Mouse (Mus musculus): ENCODE measurements around the gene Ubac1. TPM values are rescaled to one million over a fixed set of nuclear protein-coding genes. Genes with fewer than 3 reads are reported as not detected.

The Ubac1 gene
- polyA plus RNA-seq, 1 experiment from 2014 or later, result 487 TPM

DNA sequence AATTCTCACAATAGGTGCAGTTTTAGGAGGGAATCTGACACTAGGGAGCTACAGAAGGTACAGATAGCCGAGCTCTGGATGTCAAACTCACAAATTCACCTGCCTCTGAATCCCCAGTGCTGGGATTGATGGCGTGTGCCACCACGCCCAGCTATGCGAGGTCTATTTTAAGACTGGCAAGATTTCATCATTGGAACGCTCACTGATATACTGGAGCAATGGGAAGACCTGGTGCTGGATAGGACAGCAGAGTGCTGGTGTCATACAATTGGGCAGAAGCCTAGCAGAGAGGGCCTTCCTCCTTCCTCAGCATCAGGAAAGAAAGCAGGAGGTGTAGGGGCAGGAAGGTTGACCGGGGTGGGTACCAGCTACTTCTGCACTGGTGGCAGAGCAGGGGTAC is 33.7 kb downstream of the Ubac1 start:
- Histone ChIP-seq H3K4me2 (no peak overlapping the region), H3K27me3 (replicated peaks) (peaks cover 28% of the 10 kb centered on the region), H3K9me3 (replicated peaks) (no peaks in the 10 kb centered on the region), H3K4me1 (peaks cover 25% of the 10 kb centered on the region), H3K36me3 (no peaks in the 10 kb centered on the region), H3K27ac (no peak overlapping the region), H3K9ac (no peak overlapping the region), H3K4me3 (no peak overlapping the region)
- WGBS (ENCODE audit: insufficient replicate concordance), result 74% methylated on average over 6 of the region's 6 CpGs
- no peak for ATAC-seq

- Histone ChIP-seq H3K4me3 (no peak overlapping the region), H3K9me3 (replicated peaks) (no peaks in the 10 kb centered on the region), H3K36me3 (no peaks in the 10 kb centered on the region), H3K4me2 (no peak overlapping the region), H3K4me1 (peaks cover 21% of the 10 kb centered on the region), H3K27ac (no peak overlapping the region), H3K27me3 (replicated peaks) (peaks cover 28% of the 10 kb centered on the region), H3K9ac (no peak overlapping the region)
- 63% methylated on average over 5 of the region's 5 CpGs for WGBS (ENCODE audit: insufficient replicate concordance)
- no peak for ATAC-seq
Observed at GRCm38 (mm10) chr2:25986601-25987000, 34.9 kb downstream of the Ubac1 start.

DNA sequence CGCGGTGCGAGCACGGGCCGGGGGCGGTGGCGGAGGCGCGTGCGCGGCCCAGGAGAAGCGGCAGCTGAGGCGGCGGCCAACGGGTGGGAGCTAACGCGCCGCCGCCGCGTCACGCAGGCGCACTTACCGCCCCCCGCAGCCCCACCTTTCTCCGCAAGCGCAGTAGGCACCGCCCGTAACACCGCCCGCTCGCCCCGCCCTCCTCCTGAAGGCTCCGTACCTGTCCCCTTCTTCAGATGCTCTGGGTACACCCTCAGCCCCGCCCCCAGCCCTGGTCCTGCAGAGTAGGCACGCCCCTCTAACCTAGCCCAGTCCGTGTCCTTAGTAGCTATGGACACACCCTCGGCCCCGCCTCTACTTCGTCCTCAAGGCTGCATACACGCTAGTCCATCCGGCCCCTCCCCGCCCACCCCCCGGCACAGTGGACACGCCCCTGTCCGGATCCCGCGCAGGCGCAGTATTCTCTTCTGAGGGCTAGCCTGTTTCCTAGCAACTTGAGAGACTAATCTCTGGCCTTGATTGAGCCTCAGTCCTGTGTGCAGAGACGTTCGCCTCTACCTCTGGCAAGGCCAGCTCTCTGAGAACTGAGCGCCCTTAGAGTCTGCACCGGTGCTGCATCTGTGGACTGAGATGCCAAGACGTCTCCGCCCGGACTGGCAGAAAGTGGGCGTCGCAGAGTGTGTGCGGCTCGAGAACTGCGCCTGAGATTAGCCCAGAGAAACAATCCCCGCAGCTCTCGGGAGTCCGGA is 38.2 kb downstream of the Ubac1 start, which contains the start of gene Camsap1:
Gene Camsap1 (minus strand): TSS at position 124 of the 749 bp plus-strand sequence.
- Histone ChIP-seq H3K27me3 (replicated peaks) (peaks cover 28% of the 10 kb centered on the region), H3K27ac (peak within 1 kb of the TSS; percentile 91), H3K36me3 (0 out of 2 replicates have a peak, but pooled peaks cover 4% of the 10 kb centered on the region), H3K9me3 (replicated peaks) (no peaks in the 10 kb centered on the region), H3K4me3 (peak within 1 kb of the TSS; percentile 95), H3K4me1 (peaks cover 54% of the 10 kb centered on the region), H3K9ac (peak within 1 kb of the TSS; percentile 97), H3K4me2 (peak within 1 kb of the TSS; percentile 96)
- under 1% methylated on average over 37 of the region's 64 CpGs for WGBS (ENCODE audit: insufficient replicate concordance)
- peak; percentile 99 for ATAC-seq

GRCm38 (mm10) chr2:25982426-25983091 is 39.0 kb downstream of the Ubac1 start:
- peaks cover 58% of the 10 kb centered on the region for H3K4me1 ChIP-seq
- no peaks in the 10 kb centered on the region for H3K9me3 ChIP-seq (replicated peaks)
- WGBS (ENCODE audit: insufficient replicate concordance), result under 1% methylated on average over 75 of the region's 76 CpGs
- peaks cover 28% of the 10 kb centered on the region for H3K27me3 ChIP-seq (replicated peaks)
- no peak for ATAC-seq
- peak overlapping the region; percentile 97 for H3K9ac ChIP-seq
- H3K4me2 ChIP-seq, result peak overlapping the region; percentile 96
- H3K36me3 ChIP-seq, result 0 out of 2 replicates have a peak, but pooled peaks cover 4% of the 10 kb centered on the region
- H3K4me3 ChIP-seq, result peak overlapping the region; percentile 95
- H3K27ac ChIP-seq, result peak overlapping the region; percentile 91

GRCm38 (mm10) chr2:25982052-25982425 is 39.5 kb downstream of the Ubac1 start:
- Histone ChIP-seq H3K36me3 (0 out of 2 replicates have a peak, but pooled peaks cover 6% of the 10 kb centered on the region), H3K4me2 (peak overlapping the region; percentile 96), H3K27me3 (replicated peaks) (peaks cover 28% of the 10 kb centered on the region), H3K9ac (peak overlapping the region; percentile 97), H3K9me3 (replicated peaks) (no peaks in the 10 kb centered on the region), H3K4me1 (peaks cover 58% of the 10 kb centered on the region), H3K4me3 (peak overlapping the region; percentile 95), H3K27ac (peak overlapping the region; percentile 91)
- 2% methylated on average over 16 of the region's 16 CpGs for WGBS (ENCODE audit: insufficient replicate concordance)
- ATAC-seq, result no peak

DNA sequence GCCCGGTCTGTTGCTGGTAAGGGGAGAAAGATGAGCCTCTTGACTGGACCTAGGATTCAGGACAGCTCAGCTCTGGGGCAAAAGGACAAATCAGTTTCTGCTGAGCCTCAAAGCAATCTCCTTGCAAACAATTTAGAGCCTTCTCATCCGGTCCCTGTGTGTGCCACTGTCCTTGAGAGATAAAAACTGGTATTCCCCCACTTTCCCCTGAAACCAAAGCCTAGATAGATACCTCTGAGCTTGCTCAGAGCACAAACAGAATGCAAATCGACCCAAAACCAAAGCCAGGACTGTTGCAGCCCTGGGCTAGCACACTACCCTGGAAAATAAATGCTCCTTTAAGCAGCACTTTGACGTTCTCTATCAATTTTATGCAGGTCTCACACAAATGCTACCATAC is 42.5 kb downstream of the Ubac1 start:
- 0 out of 2 replicates have a peak, but pooled peaks cover 1% of the 10 kb centered on the region for H3K27me3 ChIP-seq (replicated peaks)
- ATAC-seq, result no peak
- H3K36me3 ChIP-seq, result peaks cover 8% of the 10 kb centered on the region; the same call in 1 of the 2 replicates
- H3K4me3 ChIP-seq, result no peak overlapping the region
- no peaks in the 10 kb centered on the region for H3K9me3 ChIP-seq (replicated peaks)
- no peak overlapping the region for H3K9ac ChIP-seq
- H3K4me1 ChIP-seq, result peaks cover 71% of the 10 kb centered on the region
- no peak overlapping the region; the same call in 1 of the 2 replicates for H3K27ac ChIP-seq
- 57% methylated on average over 4 of the region's 4 CpGs for WGBS (ENCODE audit: insufficient replicate concordance)
- H3K4me2 ChIP-seq, result no peak overlapping the region

DNA sequence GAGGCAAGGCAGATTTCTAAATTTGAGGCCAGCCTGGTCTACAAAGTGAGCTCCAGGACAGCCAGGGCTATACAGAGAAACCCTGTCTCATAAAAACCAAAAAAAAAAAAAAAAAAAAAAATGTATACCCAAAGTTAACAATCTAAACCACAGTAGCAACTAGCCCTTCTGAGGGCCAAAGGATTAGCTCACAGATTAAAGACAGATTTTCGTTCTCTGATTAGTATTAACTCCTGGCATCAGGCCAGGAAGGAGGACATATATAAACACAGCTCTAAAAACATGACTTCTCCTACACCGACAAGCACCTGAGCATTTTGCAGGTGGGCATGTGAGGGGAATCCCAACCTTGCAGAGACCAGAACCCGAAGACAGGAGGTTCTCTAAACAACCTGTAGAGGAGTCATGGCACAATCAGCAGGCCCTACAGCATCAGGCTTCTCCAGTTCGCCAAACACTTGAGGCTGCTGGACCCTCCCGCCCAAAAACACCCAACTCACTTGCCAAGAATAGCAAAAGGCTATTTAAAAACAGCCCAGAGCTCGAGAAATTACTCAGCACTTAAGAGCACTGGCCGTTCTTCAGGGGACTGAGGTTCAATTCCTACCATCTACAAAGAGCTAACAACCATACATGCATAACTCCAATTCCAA is 43.8 kb downstream of the Ubac1 start:
- Histone ChIP-seq H3K4me2 (no peak overlapping the region), H3K4me1 (peaks cover 78% of the 10 kb centered on the region), H3K4me3 (no peak overlapping the region), H3K27ac (no peak overlapping the region), H3K36me3 (peaks cover 19% of the 10 kb centered on the region), H3K9me3 (replicated peaks) (no peaks in the 10 kb centered on the region), H3K9ac (no peak overlapping the region), H3K27me3 (replicated peaks) (no peaks in the 10 kb centered on the region)
- WGBS (ENCODE audit: insufficient replicate concordance), result 71% methylated on average over 7 of the region's 7 CpGs
- no peak for ATAC-seq

DNA sequence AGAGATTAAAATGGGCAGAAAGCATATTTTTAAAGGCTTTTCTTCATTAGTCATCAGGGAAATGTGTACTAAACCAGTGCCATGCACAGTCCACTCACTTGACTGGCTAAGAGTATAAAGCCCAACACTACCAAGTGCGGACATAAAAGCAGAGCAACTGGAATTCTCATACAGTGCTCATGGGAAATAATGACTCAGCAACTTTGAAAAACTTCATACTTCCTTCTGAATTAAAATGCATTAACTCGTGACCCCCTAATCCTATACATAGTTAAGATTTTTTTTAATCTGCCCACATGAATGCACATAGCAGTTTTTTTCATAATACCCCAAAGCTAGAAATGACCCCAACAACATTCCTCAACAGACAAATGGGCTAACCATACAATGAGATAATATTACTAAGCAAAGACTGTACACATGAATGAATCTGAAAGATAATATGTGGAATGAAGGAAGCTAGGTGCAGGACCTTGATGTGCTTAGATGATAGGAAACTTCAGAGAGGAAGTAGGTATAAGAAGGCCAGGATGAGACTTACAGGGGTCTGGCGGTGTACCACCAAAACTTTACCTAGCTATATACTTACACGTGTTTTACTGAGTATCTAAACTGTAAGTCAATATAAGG is 46.3 kb downstream of the Ubac1 start:
- H3K4me3 ChIP-seq, result no peak overlapping the region
- H3K4me2 ChIP-seq, result no peak overlapping the region
- H3K9ac ChIP-seq, result no peak overlapping the region
- H3K27me3 ChIP-seq (replicated peaks), result no peaks in the 10 kb centered on the region
- peaks cover 26% of the 10 kb centered on the region for H3K36me3 ChIP-seq
- WGBS (ENCODE audit: insufficient replicate concordance), result 74% methylated on average over 4 of the region's 4 CpGs
- peaks cover 67% of the 10 kb centered on the region for H3K4me1 ChIP-seq
- H3K27ac ChIP-seq, result no peak overlapping the region
- ATAC-seq, result no peak
- no peaks in the 10 kb centered on the region for H3K9me3 ChIP-seq (replicated peaks)

DNA sequence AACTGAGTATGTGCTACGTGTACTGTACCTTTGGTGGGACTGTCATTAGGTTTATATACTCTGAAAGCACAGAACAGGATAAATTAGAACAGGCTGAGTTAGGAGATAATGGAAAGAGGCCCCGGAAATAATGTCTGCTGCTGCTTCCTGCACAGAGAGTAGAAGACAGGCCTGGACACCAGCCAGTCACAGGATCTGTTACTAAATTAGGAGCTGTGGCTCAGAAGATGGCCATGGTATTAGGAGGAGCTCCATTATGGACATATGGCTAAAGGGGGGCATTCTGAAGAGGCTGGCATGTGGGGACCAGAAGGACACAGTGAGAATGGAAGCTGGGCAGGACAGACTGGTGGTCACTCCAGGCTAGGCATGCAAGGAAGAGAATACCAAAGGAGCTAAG is 51.1 kb downstream of the Ubac1 start:
- H3K9me3 ChIP-seq (replicated peaks), result no peaks in the 10 kb centered on the region
- no peak overlapping the region for H3K4me2 ChIP-seq
- H3K36me3 ChIP-seq, result peaks cover 38% of the 10 kb centered on the region
- no peak overlapping the region for H3K9ac ChIP-seq
- ATAC-seq, result peak; percentile 24; the same call in 1 of the 2 replicates
- H3K27ac ChIP-seq, result peak overlapping the region; percentile 64
- H3K4me1 ChIP-seq, result peaks cover 31% of the 10 kb centered on the region
- WGBS (ENCODE audit: insufficient replicate concordance), result 36% methylated on average over 2 of the region's 2 CpGs
- no peak overlapping the region for H3K4me3 ChIP-seq
- no peaks in the 10 kb centered on the region for H3K27me3 ChIP-seq (replicated peaks)

DNA sequence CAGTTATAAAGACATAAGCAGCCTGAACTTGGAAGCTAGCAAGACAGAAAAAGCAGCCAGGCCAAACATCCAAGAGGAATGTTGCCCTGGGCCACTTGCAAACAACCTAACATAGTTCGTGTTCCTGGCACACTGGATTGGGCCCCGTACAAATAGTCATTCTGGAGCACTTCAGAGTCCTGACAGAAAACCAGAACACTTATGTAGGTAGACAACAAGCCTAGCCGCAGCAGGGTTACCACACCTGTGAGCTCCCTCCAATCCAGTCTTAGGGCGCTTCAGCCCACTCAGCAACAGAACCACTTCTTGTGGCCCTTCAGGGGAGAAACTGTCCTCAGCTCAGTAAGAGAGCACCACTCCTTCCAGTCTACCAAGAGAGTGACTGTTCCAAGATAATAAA is 52.2 kb downstream of the Ubac1 start:
- no peak overlapping the region for H3K4me2 ChIP-seq
- ATAC-seq, result no peak
- 84% methylated on average over 4 of the region's 4 CpGs for WGBS (ENCODE audit: insufficient replicate concordance)
- H3K9ac ChIP-seq, result no peak overlapping the region
- H3K27ac ChIP-seq, result no peak overlapping the region
- H3K4me1 ChIP-seq, result peaks cover 27% of the 10 kb centered on the region
- no peaks in the 10 kb centered on the region for H3K9me3 ChIP-seq (replicated peaks)
- H3K27me3 ChIP-seq (replicated peaks), result no peaks in the 10 kb centered on the region
- no peak overlapping the region for H3K4me3 ChIP-seq
- peaks cover 49% of the 10 kb centered on the region for H3K36me3 ChIP-seq

DNA sequence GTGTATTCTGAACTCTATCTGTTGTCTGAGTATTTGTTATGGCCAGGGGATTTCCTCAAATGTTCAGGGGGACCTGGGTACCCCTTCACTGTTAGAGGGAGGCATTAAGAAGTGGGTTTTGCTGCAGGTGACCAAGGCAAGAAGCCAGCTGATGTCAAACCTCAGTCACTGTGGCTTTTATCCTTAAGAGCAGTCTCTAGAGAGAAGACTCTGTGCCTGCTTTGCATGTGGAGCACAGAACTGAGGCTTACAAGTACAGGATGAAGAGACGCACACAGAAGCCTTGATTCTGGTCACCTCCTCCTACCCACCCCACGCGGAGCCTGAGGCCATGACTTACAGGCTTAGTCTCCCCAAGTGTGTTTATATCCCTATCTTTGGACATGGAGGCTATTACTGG is 72.3 kb downstream of the Ubac1 start:
- Histone ChIP-seq H3K36me3 (peaks cover 78% of the 10 kb centered on the region), H3K9ac (no peak overlapping the region), H3K4me1 (no peaks in the 10 kb centered on the region), H3K9me3 (replicated peaks) (no peaks in the 10 kb centered on the region), H3K4me3 (no peak overlapping the region), H3K4me2 (no peak overlapping the region), H3K27me3 (replicated peaks) (no peaks in the 10 kb centered on the region), H3K27ac (no peak overlapping the region)
- no peak for ATAC-seq
- 96% methylated on average over 3 of the region's 3 CpGs for WGBS (ENCODE audit: insufficient replicate concordance)

Measured in liver, embryonic 12.5 days (tissue).